Mouse (Mus musculus) limb, embryonic 11.5 days (tissue): ENCODE measurements around the gene Wipf3. TPM values are rescaled to one million over a fixed set of nuclear protein-coding genes. Genes with fewer than 3 reads are reported as not detected.

ENCODE experiments used
- ATAC-seq: fragments of 200-750 bp; cut with Nextera tagmentation; 2 replicates; pipeline ENCODE4 v1.8.0; 2017; ENCODE audit warnings: low read depth; ENCODE audit not compliant: insufficient number of reproducible peaks, low FRiP score, low TSS enrichment
- DNase-seq: peaks from one replicate; pipeline ENCODE4 v3.0.0-alpha.2; 2015; ENCODE audit warnings: low spot score
- H3K27ac ChIP-seq: fragments of 300-500 bp; sonication (generic); replicated peaks from 2 replicates; pipeline ENCODE4 v1.5.1; 2014; ENCODE audit warnings: low read depth, mild to moderate bottlenecking, low read length
- H3K27me3 ChIP-seq: fragments of 300-500 bp; sonication (generic); 2 replicates; pipeline ENCODE4 v1.6.1; 2014; ENCODE audit warnings: mild to moderate bottlenecking, low read length, mixed read lengths; ENCODE audit not compliant: control insufficient read depth, insufficient read depth
- H3K36me3 ChIP-seq: fragments of 300-500 bp; sonication (generic); 2 replicates; pipeline ENCODE4 v1.6.1; 2014; ENCODE audit warnings: mild to moderate bottlenecking, low read length, moderate library complexity, mixed read lengths; ENCODE audit not compliant: control insufficient read depth, insufficient read depth
- H3K4me1 ChIP-seq: fragments of 300-500 bp; sonication (generic); 2 replicates; pipeline ENCODE4 v1.6.1; 2014; ENCODE audit warnings: low read length, mixed read lengths; ENCODE audit not compliant: control insufficient read depth, insufficient read depth
- H3K4me2 ChIP-seq: fragments of 300-500 bp; sonication (generic); 2 replicates; pipeline ENCODE4 v1.6.1; 2014; ENCODE audit warnings: low read depth, mild to moderate bottlenecking, moderate library complexity; ENCODE audit not compliant: severe bottlenecking
- H3K4me3 ChIP-seq: fragments of 300-500 bp; sonication (generic); 2 replicates; pipeline ENCODE4 v1.5.1; 2014; ENCODE audit warnings: low read depth, low read length
- H3K9ac ChIP-seq: fragments of 300-500 bp; sonication (generic); 2 replicates; pipeline ENCODE4 v1.6.1; 2014; ENCODE audit warnings: mild to moderate bottlenecking, low read length
- H3K9me3 ChIP-seq: fragments of 300-500 bp; sonication (generic); 2 replicates; pipeline ENCODE4 v1.6.1; 2016; ENCODE audit warnings: low read length; ENCODE audit not compliant: control insufficient read depth
- WGBS: fragments of 180-500 bp; shearing (Covaris S2); extraction: QIAGEN DNeasy Blood & Tissue Kit; methylation state at CpG from one replicate; pipeline ENCODE4 v1.1.7; 2014; 5-methylcytosine and 5-hydroxymethylcytosine counted together
- polyA plus RNA-seq: library from polyadenylated mRNA; unstranded; fragments of >200 nt; fragmentation: Nextera tagmentation; extraction: Ambion mirVana; gene quantifications from 2 replicates; pipeline ENCODE4 v1.2.1, GENCODE M21; 2014

The Wipf3 gene
- polyA plus RNA-seq, 1 experiment from 2014 or later, result 0.95 TPM

DNA sequence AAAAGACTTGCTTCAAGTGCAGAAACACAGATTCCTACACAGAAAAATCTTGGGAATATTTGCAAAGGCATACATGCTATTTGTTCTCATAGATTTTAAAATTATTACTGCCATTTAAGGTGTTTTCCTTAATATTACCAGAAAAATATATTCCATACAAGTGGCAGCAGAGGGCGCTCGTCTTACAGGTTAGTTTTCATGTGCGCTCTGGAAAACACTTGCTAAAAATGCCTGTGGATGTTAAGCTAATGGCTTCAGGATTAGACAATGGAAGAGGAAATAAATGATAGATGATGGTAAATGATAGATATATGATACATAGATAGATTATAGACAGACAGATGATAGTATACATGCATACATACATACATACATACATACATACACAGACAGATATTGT, 37.6 kb upstream of the Wipf3 start:
- peak; percentile 70 for DNase-seq
- Histone ChIP-seq H3K27me3 (no peaks in the 10 kb centered on the region), H3K9ac (no peak overlapping the region), H3K9me3 (no peaks in the 10 kb centered on the region), H3K27ac (no peak overlapping the region), H3K4me1 (peaks cover 12% of the 10 kb centered on the region; the same call in 1 of the 2 replicates), H3K4me2 (no peak overlapping the region), H3K4me3 (no peak overlapping the region), H3K36me3 (no peaks in the 10 kb centered on the region)
- ATAC-seq, result no peak
- WGBS, result 4% methylated on average over 3 of the region's 3 CpGs

DNA sequence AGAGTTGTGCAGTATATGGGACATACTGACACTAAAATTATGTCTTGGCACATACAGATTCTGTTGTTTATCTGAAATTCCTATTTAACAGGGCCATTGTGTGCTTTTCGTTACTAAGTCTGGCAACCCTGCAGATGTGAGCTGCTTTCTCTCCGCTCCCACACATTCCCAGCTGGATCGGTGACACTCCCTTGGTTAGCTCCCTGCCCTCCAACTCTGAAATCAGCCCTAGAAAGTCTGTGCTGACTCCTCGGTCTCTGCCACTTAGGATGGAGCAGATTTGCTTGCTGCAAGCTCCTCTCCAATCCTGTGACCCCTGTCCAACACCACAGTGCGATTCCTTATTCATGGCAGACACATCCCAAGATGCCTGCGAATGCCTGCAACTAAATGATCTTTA, 35.5 kb upstream of the Wipf3 start:
- no peaks in the 10 kb centered on the region for H3K27me3 ChIP-seq
- WGBS, result 78% methylated on average over 6 of the region's 6 CpGs
- H3K9me3 ChIP-seq, result no peaks in the 10 kb centered on the region

DNA sequence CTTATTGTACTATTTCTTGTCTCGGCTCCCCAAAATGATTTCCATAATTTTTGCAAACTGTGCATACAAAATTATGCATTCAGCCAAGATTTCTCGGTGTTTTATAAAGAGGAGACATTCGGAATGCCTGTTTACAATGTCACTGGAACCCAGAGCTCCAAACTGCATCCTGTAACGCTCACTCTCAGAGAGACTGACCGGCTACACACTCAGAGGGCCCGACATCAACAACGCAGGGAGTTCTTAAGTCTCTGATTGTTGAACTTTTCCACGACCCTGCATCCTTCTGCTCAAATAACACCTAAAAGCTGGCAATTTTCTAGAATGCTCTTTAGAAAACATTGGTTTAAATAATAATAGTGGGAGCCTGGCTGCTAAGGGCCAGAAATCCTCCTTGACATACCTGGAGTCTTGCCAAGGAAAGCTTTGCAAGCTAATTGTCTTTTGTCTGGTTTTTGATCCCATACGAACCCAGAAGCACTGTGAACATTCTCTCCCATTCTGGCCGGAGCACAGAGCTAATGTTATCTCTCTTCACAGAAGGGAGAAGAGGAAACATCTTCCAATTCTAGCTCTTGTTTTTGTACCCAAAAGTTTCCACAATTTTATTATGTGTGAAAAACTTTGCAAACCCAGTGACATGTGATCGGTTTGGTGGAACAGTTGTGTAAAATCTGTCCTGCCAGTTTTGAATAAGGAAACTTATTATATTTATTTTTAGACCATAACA, 30.0 kb upstream of the Wipf3 start:
- Histone ChIP-seq H3K9me3 (no peaks in the 10 kb centered on the region), H3K36me3 (no peaks in the 10 kb centered on the region), H3K4me2 (no peak overlapping the region), H3K27me3 (no peaks in the 10 kb centered on the region), H3K4me3 (no peak overlapping the region), H3K9ac (no peak overlapping the region), H3K4me1 (no peaks in the 10 kb centered on the region), H3K27ac (no peak overlapping the region)
- no peak for ATAC-seq
- 79% methylated on average over 11 of the region's 11 CpGs for WGBS
- DNase-seq, result no peak

More for the DNA sequence above, 35.5 kb upstream of the Wipf3 start:
- DNase-seq (no peak), ATAC-seq (no peak)
- H3K9ac ChIP-seq, result no peak overlapping the region
- 0 out of 2 replicates have a peak, but pooled peaks cover 2% of the 10 kb centered on the region for H3K4me1 ChIP-seq
- no peaks in the 10 kb centered on the region for H3K36me3 ChIP-seq
- no peak overlapping the region for H3K4me3 ChIP-seq
- H3K27ac ChIP-seq, result no peak overlapping the region
- H3K4me2 ChIP-seq, result no peak overlapping the region

DNA sequence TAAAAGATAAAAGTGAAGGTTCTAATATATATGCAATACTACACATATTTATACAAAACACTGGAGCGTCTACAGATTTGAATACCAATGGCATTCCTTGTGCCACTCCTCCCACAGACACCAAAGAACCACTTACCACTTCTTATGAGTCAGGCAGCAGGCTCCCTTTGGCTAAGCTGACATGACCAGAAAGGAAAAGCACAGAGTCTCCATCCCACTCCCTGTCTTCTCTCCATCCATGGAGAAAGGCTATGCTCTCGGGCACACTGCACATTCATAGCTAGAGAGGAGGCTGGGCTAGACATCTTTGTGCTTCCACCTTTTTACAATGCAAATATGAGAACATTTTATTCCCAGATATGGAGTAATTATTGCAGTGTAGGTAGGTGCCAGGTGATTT, 27.9 kb upstream of the Wipf3 start:
- DNase-seq, result no peak
- Histone ChIP-seq H3K27me3 (no peaks in the 10 kb centered on the region), H3K4me2 (no peak overlapping the region), H3K4me3 (no peak overlapping the region), H3K36me3 (no peaks in the 10 kb centered on the region), H3K27ac (no peak overlapping the region), H3K9ac (no peak overlapping the region), H3K9me3 (no peaks in the 10 kb centered on the region), H3K4me1 (no peaks in the 10 kb centered on the region)
- ATAC-seq, result no peak
- 82% methylated on average over 2 of the region's 2 CpGs for WGBS

DNA sequence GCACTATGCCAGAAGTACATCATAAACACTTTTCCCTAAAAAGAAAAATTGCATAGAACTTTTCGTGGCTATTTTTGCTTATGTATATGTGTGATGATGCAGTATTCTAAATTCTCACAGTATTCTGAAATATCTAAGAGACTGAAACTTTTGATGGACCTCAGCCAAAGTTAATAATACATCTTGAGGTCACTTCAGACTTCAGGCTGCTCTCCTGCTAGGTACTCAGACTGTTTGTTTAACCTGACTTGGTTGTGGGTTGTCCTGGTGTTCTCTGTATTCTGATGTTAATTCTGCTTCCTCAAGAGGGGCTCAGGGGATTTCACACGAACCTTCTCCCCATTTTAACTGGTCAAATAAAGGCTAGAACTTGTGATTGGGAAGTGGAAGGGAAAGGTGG, 24.5 kb upstream of the Wipf3 start:
- H3K4me3 ChIP-seq, result no peak overlapping the region
- no peaks in the 10 kb centered on the region for H3K9me3 ChIP-seq
- ATAC-seq (no peak), DNase-seq (no peak)
- no peak overlapping the region for H3K4me2 ChIP-seq
- no peak overlapping the region for H3K27ac ChIP-seq
- no peaks in the 10 kb centered on the region for H3K4me1 ChIP-seq
- no peaks in the 10 kb centered on the region for H3K36me3 ChIP-seq
- WGBS, result 64% methylated on average over 2 of the region's 2 CpGs
- no peaks in the 10 kb centered on the region for H3K27me3 ChIP-seq
- no peak overlapping the region for H3K9ac ChIP-seq

DNA sequence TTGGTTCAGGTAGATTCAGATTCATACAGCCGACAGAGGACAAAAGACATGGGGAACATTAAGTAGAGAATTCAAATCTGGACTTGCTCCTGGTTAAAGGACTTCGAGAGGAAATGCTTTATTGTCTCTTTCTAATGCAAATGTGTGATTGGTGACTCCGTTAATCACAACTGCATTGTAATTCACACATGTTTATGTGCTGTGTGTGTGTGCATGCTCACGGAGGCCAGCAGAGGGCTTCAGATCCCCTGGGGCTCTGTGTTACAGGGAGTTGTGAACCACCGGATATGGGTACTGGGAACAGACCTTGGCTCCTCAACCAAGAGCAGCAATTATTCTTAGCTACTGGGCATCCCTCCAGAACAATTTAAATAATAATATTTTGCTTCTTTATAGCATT, 23.3 kb upstream of the Wipf3 start:
- Histone ChIP-seq H3K4me1 (no peaks in the 10 kb centered on the region), H3K36me3 (no peaks in the 10 kb centered on the region), H3K4me2 (no peak overlapping the region), H3K27me3 (no peaks in the 10 kb centered on the region), H3K27ac (no peak overlapping the region), H3K9me3 (no peaks in the 10 kb centered on the region), H3K4me3 (no peak overlapping the region), H3K9ac (no peak overlapping the region)
- no peak for DNase-seq
- ATAC-seq, result no peak
- WGBS, result 86% methylated on average over 5 of the region's 5 CpGs

DNA sequence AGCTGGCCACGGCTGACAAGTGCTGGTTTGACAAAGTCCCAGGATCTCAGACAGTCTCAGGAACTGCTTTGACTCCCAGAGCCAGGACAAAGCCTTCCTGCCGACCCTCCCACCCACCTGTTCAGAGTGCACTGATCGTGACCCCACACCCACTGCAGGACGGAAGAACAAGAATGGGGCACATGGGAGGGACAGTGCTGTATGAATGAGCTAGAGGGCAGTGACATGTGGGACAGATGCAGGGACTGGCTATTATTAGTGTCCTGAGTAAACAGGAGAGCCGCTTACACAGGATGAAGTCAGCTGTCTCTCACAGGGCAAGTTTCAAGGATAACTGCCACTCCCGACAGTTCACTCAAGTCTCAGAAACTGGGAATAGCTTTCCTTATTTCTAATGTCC, 20.1 kb upstream of the Wipf3 start:
- no peaks in the 10 kb centered on the region for H3K36me3 ChIP-seq
- DNase-seq (no peak), ATAC-seq (no peak)
- no peaks in the 10 kb centered on the region for H3K9me3 ChIP-seq
- no peaks in the 10 kb centered on the region for H3K4me1 ChIP-seq
- H3K4me2 ChIP-seq, result no peak overlapping the region
- no peak overlapping the region for H3K9ac ChIP-seq
- H3K27me3 ChIP-seq, result no peaks in the 10 kb centered on the region
- no peak overlapping the region for H3K4me3 ChIP-seq
- 70% methylated on average over 6 of the region's 6 CpGs for WGBS
- H3K27ac ChIP-seq, result no peak overlapping the region

DNA sequence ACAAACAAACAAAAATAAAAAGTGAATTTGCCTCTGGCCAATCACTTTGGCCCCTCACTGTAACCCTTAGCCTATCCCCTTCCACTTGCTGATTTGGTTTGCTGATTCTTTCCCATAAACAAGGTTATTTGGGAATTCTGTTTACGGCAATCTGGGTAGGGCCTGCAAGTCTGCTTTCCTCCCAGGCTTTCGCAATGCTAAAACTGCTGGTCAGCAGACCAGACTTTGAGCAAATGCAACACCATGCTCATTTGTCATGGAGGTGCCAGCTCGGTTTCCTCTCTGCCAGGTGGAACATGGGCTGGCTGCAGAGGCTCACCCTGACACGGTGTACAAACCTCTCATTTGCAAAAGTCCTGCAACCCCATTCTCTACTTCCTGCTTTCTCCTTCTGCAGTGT, 19.0 kb upstream of the Wipf3 start:
- no peak overlapping the region for H3K27ac ChIP-seq
- H3K9ac ChIP-seq, result no peak overlapping the region
- ATAC-seq (no peak), DNase-seq (no peak)
- H3K27me3 ChIP-seq, result no peaks in the 10 kb centered on the region
- H3K9me3 ChIP-seq, result no peaks in the 10 kb centered on the region
- WGBS, result 72% methylated on average over 4 of the region's 4 CpGs
- H3K4me1 ChIP-seq, result no peaks in the 10 kb centered on the region
- H3K36me3 ChIP-seq, result no peaks in the 10 kb centered on the region
- H3K4me2 ChIP-seq, result no peak overlapping the region
- no peak overlapping the region for H3K4me3 ChIP-seq

DNA sequence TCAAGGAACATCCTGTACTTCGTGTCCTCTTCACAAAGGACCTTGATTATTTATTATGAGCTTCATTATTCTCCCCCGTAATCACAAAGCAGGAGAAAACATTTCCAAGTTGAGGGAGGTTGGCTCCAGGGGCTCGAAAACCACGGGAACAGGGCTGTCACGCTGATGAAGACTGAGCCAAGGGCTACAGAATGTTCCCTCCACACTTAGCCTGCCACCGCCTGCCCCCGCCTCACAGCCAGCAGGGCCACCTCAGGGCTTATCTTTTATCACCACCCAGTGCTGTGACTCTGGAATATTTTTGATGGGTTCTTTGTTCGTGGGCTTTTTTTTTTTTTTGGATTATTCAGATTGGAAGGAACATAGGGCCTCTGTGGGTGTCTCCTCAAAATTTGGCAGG, 17.8 kb upstream of the Wipf3 start:
- ATAC-seq, result no peak
- 78% methylated on average over 8 of the region's 8 CpGs for WGBS

More for the DNA sequence above, 17.8 kb upstream of the Wipf3 start:
- Histone ChIP-seq H3K9ac (no peak overlapping the region), H3K27ac (no peak overlapping the region), H3K36me3 (no peaks in the 10 kb centered on the region), H3K9me3 (no peaks in the 10 kb centered on the region), H3K4me2 (no peak overlapping the region), H3K27me3 (no peaks in the 10 kb centered on the region), H3K4me1 (no peaks in the 10 kb centered on the region), H3K4me3 (no peak overlapping the region)
- no peak for DNase-seq
